Mouse (Mus musculus): Measurements from ENCODE around the gene Arf3. TPM values are rescaled to one million over a fixed set of nuclear protein-coding genes. Genes with fewer than 3 reads are reported as not detected.
A peak's percentile ranks its signal among the peaks of the same experiment; 100 is the strongest.

Gene Arf3
- polyA plus RNA-seq, 1 experiment from 2014 or later: 39.7 TPM

DNA sequence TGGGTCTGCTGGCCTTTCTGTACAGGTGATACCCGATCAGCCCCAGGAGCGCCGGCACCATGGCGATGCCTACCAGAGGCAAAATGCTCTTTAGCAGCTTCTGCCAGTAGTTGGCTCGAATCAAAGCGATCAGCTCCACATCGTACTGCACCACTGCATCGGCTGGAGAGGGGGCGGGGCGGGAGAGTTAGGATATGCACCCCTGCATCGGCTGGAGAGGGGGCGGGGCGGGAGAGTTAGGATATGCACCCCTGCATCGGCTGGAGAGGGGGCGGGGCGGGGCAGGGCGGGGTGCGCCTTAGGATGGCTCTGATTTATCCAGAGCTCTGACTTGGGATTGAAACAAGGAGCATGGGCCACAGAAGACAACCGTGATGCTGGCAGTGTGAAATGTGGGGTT is 38.6 kb downstream of the Arf3 start:
- Histone ChIP-seq H3K27ac (ENCODE audit: low read depth, low read length) (no peak overlapping the region), H3K4me2 (replicated peaks; ENCODE audit: low read depth, low read length) (peak overlapping the region; percentile 33; the same call in 1 of the 2 replicates), H3K36me3 (ENCODE audit: control insufficient read depth, insufficient read depth, low read length) (no peaks in the 10 kb centered on the region), H3K27me3 (ENCODE audit: control insufficient read depth, insufficient read depth, low read length) (no peaks in the 10 kb centered on the region), H3K4me3 (ENCODE audit: low read length) (peak overlapping the region; percentile 10; the same call in 1 of the 2 replicates), H3K4me1 (ENCODE audit: control insufficient read depth, insufficient read depth, low read length) (peaks cover 31% of the 10 kb centered on the region), H3K9ac (ENCODE audit: low read depth, low read length) (no peak overlapping the region), H3K9me3 (ENCODE audit: control insufficient read depth, low read length) (no peaks in the 10 kb centered on the region)
- ATAC-seq (ENCODE audit: low FRiP score, low TSS enrichment): no peak
- 36% methylated on average over 19 of the region's 19 CpGs for WGBS

DNA sequence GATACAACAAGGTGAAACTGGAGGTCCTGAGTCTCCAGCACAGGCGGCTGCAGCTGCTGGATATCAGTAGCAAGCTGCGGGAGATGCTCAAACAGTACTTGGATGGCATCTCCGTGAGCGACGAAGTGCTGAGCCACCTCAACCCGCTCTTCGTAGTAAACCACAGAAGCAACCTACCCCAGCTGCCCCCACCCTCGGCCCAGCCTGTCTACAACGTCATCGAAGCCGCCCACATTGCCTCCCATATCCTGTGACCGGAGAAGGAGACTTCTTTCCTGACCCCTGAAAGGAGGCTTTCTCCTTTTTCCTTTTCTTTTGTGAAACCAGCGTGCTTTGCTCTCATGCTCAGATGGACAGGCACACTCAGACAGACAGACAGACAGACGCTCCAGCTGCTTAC is 40.2 kb downstream of the Arf3 start:
- Histone ChIP-seq H3K27me3 (ENCODE audit: control insufficient read depth, insufficient read depth, low read length) (no peaks in the 10 kb centered on the region), H3K36me3 (ENCODE audit: control insufficient read depth, insufficient read depth, low read length) (no peaks in the 10 kb centered on the region), H3K4me2 (replicated peaks; ENCODE audit: low read depth, low read length) (no peak overlapping the region), H3K4me1 (ENCODE audit: control insufficient read depth, insufficient read depth, low read length) (peaks cover 30% of the 10 kb centered on the region), H3K9me3 (ENCODE audit: control insufficient read depth, low read length) (no peaks in the 10 kb centered on the region), H3K4me3 (ENCODE audit: low read length) (no peak overlapping the region), H3K27ac (ENCODE audit: low read depth, low read length) (no peak overlapping the region), H3K9ac (ENCODE audit: low read depth, low read length) (no peak overlapping the region)
- ATAC-seq (ENCODE audit: low FRiP score, low TSS enrichment): no peak
- 29% methylated on average over 14 of the region's 14 CpGs for WGBS

DNA sequence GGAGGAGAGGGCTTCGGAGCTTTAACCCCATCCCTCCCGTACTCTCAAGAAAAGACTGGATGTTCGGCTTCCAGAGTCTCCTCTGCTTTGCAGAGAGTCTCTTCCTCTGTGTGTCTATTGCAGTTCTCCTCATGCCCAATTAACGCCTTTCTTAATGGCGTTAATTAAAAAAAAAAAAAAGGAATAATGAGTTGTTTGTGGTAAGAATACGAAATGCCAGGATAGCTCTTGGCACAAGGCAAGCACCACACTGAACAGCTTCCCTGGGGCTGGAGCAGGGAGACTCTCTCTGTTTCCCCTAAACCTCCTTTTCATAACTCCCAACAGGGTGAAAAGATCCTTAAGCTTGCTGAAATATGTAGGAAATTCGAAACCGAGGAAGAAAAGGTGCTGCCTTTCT is 40.8 kb downstream of the Arf3 start:
- no peak overlapping the region for H3K4me2 ChIP-seq (replicated peaks; ENCODE audit: low read depth, low read length)
- no peaks in the 10 kb centered on the region for H3K36me3 ChIP-seq (ENCODE audit: control insufficient read depth, insufficient read depth, low read length)
- WGBS: 77% methylated on average over 8 of the region's 8 CpGs
- H3K27ac ChIP-seq (ENCODE audit: low read depth, low read length): no peak overlapping the region
- no peaks in the 10 kb centered on the region for H3K27me3 ChIP-seq (ENCODE audit: control insufficient read depth, insufficient read depth, low read length)
- H3K9me3 ChIP-seq (ENCODE audit: control insufficient read depth, low read length): no peaks in the 10 kb centered on the region
- ATAC-seq (ENCODE audit: low FRiP score, low TSS enrichment): no peak
- H3K9ac ChIP-seq (ENCODE audit: low read depth, low read length): no peak overlapping the region
- no peak overlapping the region for H3K4me3 ChIP-seq (ENCODE audit: low read length)
- peaks cover 24% of the 10 kb centered on the region for H3K4me1 ChIP-seq (ENCODE audit: control insufficient read depth, insufficient read depth, low read length)

DNA sequence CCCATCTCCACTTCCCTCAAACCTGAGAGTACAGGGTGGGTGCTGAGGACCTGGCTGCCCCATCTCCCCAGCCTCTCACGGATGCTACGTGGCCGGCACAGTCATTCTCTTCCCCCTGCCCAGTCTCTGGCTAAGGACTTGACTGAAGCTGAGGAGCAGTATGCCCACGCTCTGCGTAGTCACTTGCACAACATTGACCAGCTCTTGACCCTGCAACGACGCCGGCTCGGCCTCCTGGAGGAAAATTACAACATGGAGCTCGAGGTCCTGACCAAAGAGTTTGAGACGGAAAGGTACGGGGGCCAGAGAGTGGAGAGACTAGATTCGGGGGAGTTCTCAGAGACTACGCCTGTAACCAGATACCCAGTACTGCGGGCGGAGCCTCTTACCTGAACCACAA is 45.7 kb downstream of the Arf3 start:
- H3K4me2 ChIP-seq (replicated peaks; ENCODE audit: low read depth, low read length): no peak overlapping the region
- no peak; the same call in 1 of the 2 replicates for ATAC-seq (ENCODE audit: low FRiP score, low TSS enrichment)
- H3K27ac ChIP-seq (ENCODE audit: low read depth, low read length): no peak overlapping the region
- H3K9me3 ChIP-seq (ENCODE audit: control insufficient read depth, low read length): no peaks in the 10 kb centered on the region
- no peaks in the 10 kb centered on the region for H3K4me1 ChIP-seq (ENCODE audit: control insufficient read depth, insufficient read depth, low read length)
- no peak overlapping the region for H3K9ac ChIP-seq (ENCODE audit: low read depth, low read length)
- WGBS: 57% methylated on average over 16 of the region's 16 CpGs
- no peak overlapping the region for H3K4me3 ChIP-seq (ENCODE audit: low read length)
- H3K27me3 ChIP-seq (ENCODE audit: control insufficient read depth, insufficient read depth, low read length): no peaks in the 10 kb centered on the region
- no peaks in the 10 kb centered on the region for H3K36me3 ChIP-seq (ENCODE audit: control insufficient read depth, insufficient read depth, low read length)

DNA sequence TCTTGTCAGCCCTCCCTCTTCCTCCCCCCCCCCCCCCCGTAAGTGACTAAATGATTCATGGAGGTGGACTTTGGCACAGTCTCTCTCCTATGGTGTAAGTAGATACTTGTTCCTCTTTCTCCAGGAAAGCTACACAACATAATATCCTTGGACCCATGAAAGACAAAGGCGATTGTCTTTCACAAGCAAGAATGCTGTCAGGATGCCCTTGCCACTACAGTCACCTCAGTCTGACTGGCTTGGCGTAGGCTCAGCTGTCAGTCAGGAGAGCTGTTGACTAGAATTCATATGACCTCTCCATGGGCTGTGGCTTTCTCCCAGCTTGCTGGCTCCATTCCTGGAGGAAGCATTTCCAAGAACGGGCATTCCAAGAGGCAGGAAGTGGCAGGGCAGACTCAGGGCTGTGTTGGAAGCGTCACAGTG is 48.8 kb downstream of the Arf3 start:
- H3K27ac ChIP-seq (ENCODE audit: low read depth, low read length): no peak overlapping the region
- H3K36me3 ChIP-seq (ENCODE audit: control insufficient read depth, insufficient read depth, low read length): no peaks in the 10 kb centered on the region
- no peaks in the 10 kb centered on the region for H3K27me3 ChIP-seq (ENCODE audit: control insufficient read depth, insufficient read depth, low read length)
- H3K4me3 ChIP-seq (ENCODE audit: low read length): no peak overlapping the region
- no peak overlapping the region for H3K4me2 ChIP-seq (replicated peaks; ENCODE audit: low read depth, low read length)
- no peak overlapping the region for H3K9ac ChIP-seq (ENCODE audit: low read depth, low read length)
- no peaks in the 10 kb centered on the region for H3K4me1 ChIP-seq (ENCODE audit: control insufficient read depth, insufficient read depth, low read length)
- 63% methylated on average over 5 of the region's 5 CpGs for WGBS
- ATAC-seq (ENCODE audit: low FRiP score, low TSS enrichment): no peak
- no peaks in the 10 kb centered on the region for H3K9me3 ChIP-seq (ENCODE audit: control insufficient read depth, low read length)

DNA sequence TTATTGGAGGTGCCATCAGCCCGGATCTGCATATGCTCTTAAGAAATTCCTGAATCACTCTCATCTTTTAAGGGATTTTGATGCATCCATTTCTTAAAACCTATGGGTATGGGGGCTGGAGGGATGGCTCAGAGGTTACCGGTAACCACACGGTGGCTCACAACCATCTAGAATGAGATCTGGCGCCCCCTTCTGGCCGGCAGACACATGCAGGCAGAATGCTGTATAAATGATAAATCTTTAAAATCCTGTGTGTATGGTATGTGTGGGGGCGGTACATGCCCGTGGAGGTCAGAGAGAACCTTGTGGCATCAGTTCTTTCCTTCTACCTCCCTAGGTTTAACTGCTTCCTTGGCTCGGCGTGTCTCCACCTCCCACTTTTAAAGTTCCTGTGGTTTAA is 52.6 kb downstream of the Arf3 start:
- no peaks in the 10 kb centered on the region for H3K9me3 ChIP-seq (ENCODE audit: control insufficient read depth, low read length)
- no peak overlapping the region for H3K9ac ChIP-seq (ENCODE audit: low read depth, low read length)
- ATAC-seq (ENCODE audit: low FRiP score, low TSS enrichment): no peak; the same call in 1 of the 2 replicates
- no peak overlapping the region for H3K4me2 ChIP-seq (replicated peaks; ENCODE audit: low read depth, low read length)
- no peaks in the 10 kb centered on the region for H3K4me1 ChIP-seq (ENCODE audit: control insufficient read depth, insufficient read depth, low read length)
- no peaks in the 10 kb centered on the region for H3K36me3 ChIP-seq (ENCODE audit: control insufficient read depth, insufficient read depth, low read length)
- H3K27ac ChIP-seq (ENCODE audit: low read depth, low read length): no peak overlapping the region
- H3K27me3 ChIP-seq (ENCODE audit: control insufficient read depth, insufficient read depth, low read length): no peaks in the 10 kb centered on the region
- H3K4me3 ChIP-seq (ENCODE audit: low read length): no peak overlapping the region
- WGBS: 10% methylated on average over 9 of the region's 9 CpGs

DNA sequence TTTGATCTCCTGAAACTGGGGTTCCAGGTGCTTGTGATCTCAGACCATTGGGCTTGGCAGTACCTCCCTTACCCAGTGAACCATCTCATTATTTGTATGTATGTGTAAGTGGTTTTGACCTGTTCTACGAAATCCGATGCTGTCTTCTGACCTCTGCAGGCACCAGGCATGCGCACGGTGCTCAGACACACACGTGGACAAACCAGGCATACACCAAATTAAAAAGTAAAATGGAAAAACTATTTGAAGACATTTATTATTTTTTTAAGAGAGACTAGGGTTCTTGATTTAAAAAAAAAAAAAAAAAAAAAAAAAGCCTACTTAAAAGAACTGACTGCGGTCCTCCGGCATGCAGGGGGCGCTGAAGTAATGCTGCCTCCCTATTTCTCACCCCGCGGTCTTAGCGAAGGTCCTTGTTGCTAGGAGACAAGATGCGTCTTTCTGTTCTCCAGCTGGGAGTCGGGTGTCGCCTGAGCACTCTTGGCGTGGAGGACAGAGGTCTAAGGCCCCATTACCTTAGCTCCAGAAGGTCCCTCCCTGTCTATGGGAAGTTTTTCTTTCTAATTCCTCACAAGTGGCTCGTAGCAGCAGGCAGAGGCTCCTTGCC is 55.1 kb downstream of the Arf3 start, which contains the start of gene Ccdc65:
Gene Ccdc65, plus strand, starts transcription at position 442 of the 607 bp plus-strand sequence.
- Histone ChIP-seq H3K9me3 (ENCODE audit: control insufficient read depth, low read length) (no peaks in the 10 kb centered on the region), H3K4me1 (ENCODE audit: control insufficient read depth, insufficient read depth, low read length) (no peaks in the 10 kb centered on the region), H3K4me3 (ENCODE audit: low read length) (peak within 1 kb of the TSS; percentile 27), H3K9ac (ENCODE audit: low read depth, low read length) (no peak within 1 kb of the TSS), H3K27me3 (ENCODE audit: control insufficient read depth, insufficient read depth, low read length) (peaks cover 3% of the 10 kb centered on the region; the same call in 1 of the 2 replicates), H3K27ac (ENCODE audit: low read depth, low read length) (no peak within 1 kb of the TSS), H3K36me3 (ENCODE audit: control insufficient read depth, insufficient read depth, low read length) (no peaks in the 10 kb centered on the region), H3K4me2 (replicated peaks; ENCODE audit: low read depth, low read length) (peak within 1 kb of the TSS; percentile 40)
- ATAC-seq (ENCODE audit: low FRiP score, low TSS enrichment): peak; percentile 69
- 16% methylated on average over 16 of the region's 16 CpGs for WGBS

DNA sequence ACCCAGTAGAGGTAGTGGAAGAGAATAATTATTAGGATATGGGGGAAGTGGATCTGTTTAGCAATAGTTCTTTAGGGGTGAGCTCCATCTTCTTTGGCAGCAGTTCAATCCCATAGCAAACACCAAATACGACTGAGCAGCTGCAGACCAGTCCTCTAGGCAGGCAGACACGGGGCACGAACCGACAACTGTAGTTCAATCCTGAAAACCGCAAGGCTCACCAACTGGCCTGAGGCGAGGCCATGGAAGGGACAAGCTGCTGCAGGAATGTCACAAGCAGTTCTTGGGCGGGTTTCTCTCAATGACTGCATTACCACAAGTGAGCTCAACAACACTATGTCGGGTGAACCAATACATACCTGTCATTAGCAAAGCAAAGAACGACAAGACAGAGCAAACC is 58.7 kb downstream of the Arf3 start:
- WGBS: 66% methylated on average over 9 of the region's 9 CpGs
- no peaks in the 10 kb centered on the region for H3K9me3 ChIP-seq (ENCODE audit: control insufficient read depth, low read length)
- H3K4me2 ChIP-seq (replicated peaks; ENCODE audit: low read depth, low read length): no peak overlapping the region
- H3K36me3 ChIP-seq (ENCODE audit: control insufficient read depth, insufficient read depth, low read length): no peaks in the 10 kb centered on the region
- no peak overlapping the region for H3K4me3 ChIP-seq (ENCODE audit: low read length)
- peaks cover 24% of the 10 kb centered on the region for H3K27me3 ChIP-seq (ENCODE audit: control insufficient read depth, insufficient read depth, low read length)
- 0 out of 2 replicates have a peak, but pooled peaks cover 4% of the 10 kb centered on the region for H3K4me1 ChIP-seq (ENCODE audit: control insufficient read depth, insufficient read depth, low read length)
- H3K9ac ChIP-seq (ENCODE audit: low read depth, low read length): no peak overlapping the region
- ATAC-seq (ENCODE audit: low FRiP score, low TSS enrichment): no peak
- no peak overlapping the region for H3K27ac ChIP-seq (ENCODE audit: low read depth, low read length)

DNA sequence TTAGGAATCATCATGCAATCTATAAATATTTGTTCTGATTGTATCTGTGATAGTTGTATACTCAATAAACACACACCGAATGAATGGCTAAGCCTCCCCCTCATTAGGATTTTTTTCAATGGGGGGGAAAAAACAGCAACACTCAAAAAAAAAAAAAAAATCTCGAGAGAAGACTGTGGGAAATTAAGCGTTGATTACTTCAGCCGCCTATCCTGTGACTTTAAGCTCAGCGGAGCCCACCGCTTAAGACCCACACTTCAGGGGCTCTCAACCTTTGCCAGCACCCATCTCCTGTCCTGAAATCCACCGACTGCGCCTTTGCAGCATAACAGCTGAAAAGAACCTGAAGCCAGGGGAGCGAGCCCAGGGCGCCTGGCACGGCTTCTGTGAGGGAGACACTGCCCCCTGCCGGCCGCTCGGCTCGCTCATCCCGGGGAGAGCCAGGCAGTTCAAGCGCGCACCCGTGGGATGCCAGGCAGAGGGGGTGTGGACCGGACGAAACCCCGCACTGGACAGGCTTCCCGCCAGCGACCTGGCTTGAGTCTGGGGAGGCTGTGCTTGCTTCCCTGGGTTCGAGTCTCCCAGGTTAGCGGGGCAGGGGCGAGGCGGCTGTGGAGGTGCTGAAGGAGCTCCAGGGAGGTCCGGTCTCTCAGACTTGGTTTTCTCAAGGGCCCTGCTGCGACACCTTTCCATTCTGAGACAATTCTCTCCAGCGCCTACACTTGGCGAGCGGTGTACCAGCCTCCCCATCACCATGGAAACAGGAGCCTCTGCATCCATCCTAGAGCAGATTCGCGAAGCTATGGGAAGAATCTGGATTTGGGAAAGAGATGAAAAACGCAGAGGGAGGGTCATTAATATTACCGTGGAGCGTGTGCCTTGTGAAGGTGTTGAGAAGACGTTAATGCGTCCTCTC is 63.6 kb downstream of the Arf3 start:
- Histone ChIP-seq H3K36me3 (ENCODE audit: control insufficient read depth, insufficient read depth, low read length) (no peaks in the 10 kb centered on the region), H3K4me2 (replicated peaks; ENCODE audit: low read depth, low read length) (peak overlapping the region; percentile 59), H3K27me3 (ENCODE audit: control insufficient read depth, insufficient read depth, low read length) (peaks cover 21% of the 10 kb centered on the region), H3K9me3 (ENCODE audit: control insufficient read depth, low read length) (no peaks in the 10 kb centered on the region), H3K4me1 (ENCODE audit: control insufficient read depth, insufficient read depth, low read length) (0 out of 2 replicates have a peak, but pooled peaks cover 4% of the 10 kb centered on the region), H3K4me3 (ENCODE audit: low read length) (peak overlapping the region; percentile 28), H3K27ac (ENCODE audit: low read depth, low read length) (no peak overlapping the region), H3K9ac (ENCODE audit: low read depth, low read length) (no peak overlapping the region)
- 4% methylated on average over 40 of the region's 40 CpGs for WGBS
- ATAC-seq (ENCODE audit: low FRiP score, low TSS enrichment): peak; percentile 88

All from kidney, embryonic 14.5 days (tissue).